Mouse (Mus musculus) layer of hippocampus, postnatal 25 days (tissue): ENCODE data around the gene Rictor. TPM values are rescaled to one million over a fixed set of nuclear protein-coding genes. Genes with fewer than 3 reads are reported as not detected.

Source experiments
- DNase-seq, 2 experiments: peaks; one replicate each; pipeline ENCODE4 v3.0.0; 2022; ENCODE audit warnings: mixed read lengths in 2 of 2, low spot score in 1 of 2; ENCODE audit errors: extremely low spot score in 1 of 2
- total RNA-seq, 2 experiments: library from RNA; stranded (reverse); gene quantifications; 2 replicates each; pipeline ENCODE4 v1.2.3; 2021

Rictor gene
- 10 to 100 TPM; 43.1 to 43.9 TPM for total RNA-seq

GRCm38 (mm10) chr15:6707936-6708525 lies at the start of gene Rictor:
Gene Rictor, plus strand, starts transcription at chr15:6708379.
- DNase-seq, result peak; percentile 71 to 72

GRCm38 (mm10) chr15:6661951-6662350 lies 46.2 kb upstream of the Rictor start:
- no peak for DNase-seq

GRCm38 (mm10) chr15:6663991-6664390 lies 44.2 kb upstream of the Rictor start:
- DNase-seq, result no peak

- DNase-seq, result no peak
Measured at GRCm38 (mm10) chr15:6666072-6666471, 42.1 kb upstream of the Rictor start.

GRCm38 (mm10) chr15:6668793-6669437 lies 39.3 kb upstream of the Rictor start:
- DNase-seq, result no peak

GRCm38 (mm10) chr15:6678479-6678878 lies 29.7 kb upstream of the Rictor start:
- DNase-seq, result no peak

GRCm38 (mm10) chr15:6702164-6702563 lies 6.0 kb upstream of the Rictor start:
- no peak for DNase-seq

GRCm38 (mm10) chr15:6705351-6705901 lies 2.8 kb upstream of the Rictor start:
- DNase-seq, result no peak

- peak; percentile 42 to 47 for DNase-seq
Measured at GRCm38 (mm10) chr15:6707551-6707935, 636 bp upstream of the Rictor start.

- peak in 1 of 2 experiments; percentile 24 for DNase-seq
Measured at GRCm38 (mm10) chr15:6708526-6709441, 605 bp downstream of the Rictor start.

GRCm38 (mm10) chr15:6709618-6710017 lies 1.4 kb downstream of the Rictor start:
- DNase-seq, result no peak

- DNase-seq, result no peak
Measured at GRCm38 (mm10) chr15:6710341-6710740, 2.2 kb downstream of the Rictor start.

- DNase-seq, result no peak
Measured at GRCm38 (mm10) chr15:6711226-6711625, 3.0 kb downstream of the Rictor start.

- DNase-seq, result no peak
Measured at GRCm38 (mm10) chr15:6714819-6715218, 6.6 kb downstream of the Rictor start.

- DNase-seq, result no peak
Measured at GRCm38 (mm10) chr15:6715237-6715636, 7.1 kb downstream of the Rictor start.

- DNase-seq, result no peak
Measured at GRCm38 (mm10) chr15:6721385-6721784, 13.2 kb downstream of the Rictor start.

GRCm38 (mm10) chr15:6721802-6722201 lies 13.6 kb downstream of the Rictor start:
- no peak for DNase-seq

- DNase-seq, result no peak
Measured at GRCm38 (mm10) chr15:6722405-6723176, 14.4 kb downstream of the Rictor start.

- no peak for DNase-seq
Measured at GRCm38 (mm10) chr15:6723338-6723737, 15.2 kb downstream of the Rictor start.

- no peak for DNase-seq
Measured at GRCm38 (mm10) chr15:6724442-6724841, 16.3 kb downstream of the Rictor start.
